Mouse (Mus musculus): ENCODE results near the gene Olfr76. TPM values are rescaled to one million over a fixed set of nuclear protein-coding genes. Genes with fewer than 3 reads are reported as not detected.
A peak's percentile ranks its signal among the peaks of the same experiment; 100 is the strongest.
"Not testable (repeated sequence)": the region's sequence is repeated elsewhere in the genome, so short reads cannot be mapped to it uniquely, and the experiment has no call there.

Olfr76 gene
- not detected in 2 replicates for polyA plus RNA-seq (2015; fragmentation: Nextera tagmentation; extraction: Ambion mirVana)

DNA sequence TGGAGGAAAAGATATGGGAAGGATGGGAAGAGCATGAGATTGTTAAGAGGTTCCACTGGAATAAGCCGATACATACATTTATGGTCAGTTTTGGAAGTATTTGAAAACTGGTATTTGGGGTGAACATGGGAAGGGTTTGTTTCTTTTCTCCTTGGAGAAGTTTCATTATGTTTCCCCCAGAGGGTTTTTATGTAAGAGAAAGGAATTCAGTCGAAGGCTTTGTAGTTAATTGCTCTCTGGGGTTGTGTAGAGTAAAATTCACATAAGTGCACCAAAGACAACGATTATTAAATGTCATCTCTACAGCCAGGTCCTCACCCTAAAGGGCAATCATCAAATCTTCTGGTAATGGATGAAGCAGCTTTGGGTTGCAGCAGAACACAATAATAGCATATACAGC lies at the start of gene Olfr76:
Gene Olfr76, minus strand, starts transcription at position 101 of the 400 bp plus-strand sequence.
- Histone ChIP-seq H3K36me3 (ENCODE audit: control insufficient read depth, insufficient read depth, low read length) (no peaks in the 10 kb centered on the region), H3K4me2 (replicated peaks; ENCODE audit: low read depth) (no peak within 1 kb of the TSS), H3K27ac (replicated peaks) (no peak within 1 kb of the TSS), H3K4me3 (ENCODE audit: low read depth, low read length) (no peak within 1 kb of the TSS), H3K9me3 (ENCODE audit: control insufficient read depth, low read length) (no peaks in the 10 kb centered on the region), H3K4me1 (replicated peaks; ENCODE audit: control insufficient read depth, insufficient read depth) (no peaks in the 10 kb centered on the region), H3K27me3 (ENCODE audit: control insufficient read depth, insufficient read depth, low read length) (no peaks in the 10 kb centered on the region), H3K9ac (ENCODE audit: low read length) (no peak within 1 kb of the TSS)
- WGBS, result 74% methylated on average over 3 of the region's 3 CpGs
- ATAC-seq (ENCODE audit: low FRiP score, low TSS enrichment), result no peak
- DNase-seq (ENCODE audit: low spot score), result no peak
- TF ChIP-seq EP300 (optimal IDR thresholded peaks at IDR 0.05) (no peak), CTCF (IDR thresholded peaks at IDR 0.05; ENCODE audit: low read depth) (no peak)

GRCm38 (mm10) chr19:12170062-12170599 lies 47.1 kb upstream of the Olfr76 start, which contains the start of gene Olfr1555-ps1:
Gene Olfr1555-ps1, minus strand, starts transcription at chr19:12170112.
- DNase-seq (ENCODE audit: low spot score); H3K4me2 ChIP-seq (replicated peaks; ENCODE audit: low read depth); H3K4me3 ChIP-seq (ENCODE audit: low read depth, low read length); H3K9ac ChIP-seq (ENCODE audit: low read length); H3K27ac ChIP-seq (replicated peaks); H3K36me3 ChIP-seq (ENCODE audit: control insufficient read depth, insufficient read depth, low read length); H3K27me3 ChIP-seq (ENCODE audit: control insufficient read depth, insufficient read depth, low read length); H3K9me3 ChIP-seq (ENCODE audit: control insufficient read depth, low read length); H3K4me1 ChIP-seq (replicated peaks; ENCODE audit: control insufficient read depth, insufficient read depth): not testable (repeated sequence)
- 9% methylated on average over 1 of the region's 1 CpGs for WGBS
- ATAC-seq (ENCODE audit: low FRiP score, low TSS enrichment), result peak; percentile 45; the same call in 1 of the 2 replicates

DNA sequence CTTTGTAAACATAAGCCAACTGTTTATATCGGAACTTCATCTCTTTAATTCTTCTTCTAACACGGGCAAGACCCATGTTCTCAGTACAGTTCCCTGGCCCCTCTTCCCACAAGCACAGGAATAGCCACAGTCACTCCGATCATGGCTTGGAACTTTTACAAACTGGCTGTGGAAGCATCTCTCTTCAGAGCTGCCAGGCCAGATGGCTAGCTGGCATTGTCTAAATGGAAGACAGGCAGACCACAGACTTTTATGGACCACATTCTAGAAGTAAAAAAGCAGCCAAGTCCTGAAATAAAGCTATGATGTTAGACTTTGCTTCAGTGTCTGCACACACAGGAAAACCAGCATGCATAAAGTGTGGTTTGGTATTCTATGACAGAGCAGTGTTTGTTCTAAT lies 22.4 kb upstream of the Olfr76 start:
- Histone ChIP-seq H3K27ac (replicated peaks) (no peak overlapping the region), H3K9me3 (ENCODE audit: control insufficient read depth, low read length) (no peaks in the 10 kb centered on the region), H3K9ac (ENCODE audit: low read length) (no peak overlapping the region), H3K4me3 (ENCODE audit: low read depth, low read length) (no peak overlapping the region), H3K36me3 (ENCODE audit: control insufficient read depth, insufficient read depth, low read length) (no peaks in the 10 kb centered on the region), H3K4me1 (replicated peaks; ENCODE audit: control insufficient read depth, insufficient read depth) (no peaks in the 10 kb centered on the region), H3K4me2 (replicated peaks; ENCODE audit: low read depth) (no peak overlapping the region), H3K27me3 (ENCODE audit: control insufficient read depth, insufficient read depth, low read length) (no peaks in the 10 kb centered on the region)
- ATAC-seq (ENCODE audit: low FRiP score, low TSS enrichment) (no peak), DNase-seq (ENCODE audit: low spot score) (no peak)
- 63% methylated on average over 3 of the region's 3 CpGs for WGBS
- TF ChIP-seq EP300 (optimal IDR thresholded peaks at IDR 0.05), result no peak
- TF ChIP-seq CTCF (IDR thresholded peaks at IDR 0.05; ENCODE audit: low read depth), result no peak

GRCm38 (mm10) chr19:12143356-12143755 lies 20.4 kb upstream of the Olfr76 start:
- ATAC-seq (ENCODE audit: low FRiP score, low TSS enrichment), result no peak
- 52% methylated on average over 1 of the region's 1 CpGs for WGBS
- no peak for TF ChIP-seq EP300 (optimal IDR thresholded peaks at IDR 0.05)
- no peak for TF ChIP-seq CTCF (IDR thresholded peaks at IDR 0.05; ENCODE audit: low read depth)

DNA sequence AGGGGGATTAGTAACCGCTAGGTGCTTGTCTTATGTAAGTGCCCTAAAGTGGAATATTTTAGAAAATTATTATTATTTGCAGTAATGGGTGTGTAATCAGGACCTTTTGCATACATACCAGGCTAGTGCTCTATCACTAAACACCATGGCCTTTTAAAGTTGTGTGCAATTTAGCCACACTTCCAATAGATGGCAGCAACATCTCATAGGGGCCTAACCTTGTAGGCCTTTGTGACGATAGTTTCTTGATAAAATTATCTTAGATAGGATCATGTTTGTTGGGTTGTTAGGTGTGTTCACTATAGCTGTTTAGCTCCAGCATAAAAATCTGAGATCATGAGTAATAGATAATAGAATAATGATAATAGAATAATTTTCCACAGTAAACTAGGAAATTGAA lies 11.3 kb upstream of the Olfr76 start:
- no peaks in the 10 kb centered on the region for H3K36me3 ChIP-seq (ENCODE audit: control insufficient read depth, insufficient read depth, low read length)
- no peak for DNase-seq (ENCODE audit: low spot score)

More at GRCm38 (mm10) chr19:12143356-12143755, 20.4 kb upstream of the Olfr76 start:
- Histone ChIP-seq H3K36me3 (ENCODE audit: control insufficient read depth, insufficient read depth, low read length) (no peaks in the 10 kb centered on the region), H3K9me3 (ENCODE audit: control insufficient read depth, low read length) (no peaks in the 10 kb centered on the region), H3K4me1 (replicated peaks; ENCODE audit: control insufficient read depth, insufficient read depth) (no peaks in the 10 kb centered on the region), H3K27me3 (ENCODE audit: control insufficient read depth, insufficient read depth, low read length) (no peaks in the 10 kb centered on the region), H3K9ac (ENCODE audit: low read length) (no peak overlapping the region), H3K27ac (replicated peaks) (no peak overlapping the region), H3K4me3 (ENCODE audit: low read depth, low read length) (no peak overlapping the region), H3K4me2 (replicated peaks; ENCODE audit: low read depth) (no peak overlapping the region)
- DNase-seq (ENCODE audit: low spot score), result no peak

GRCm38 (mm10) chr19:12116464-12116863 lies 6.5 kb downstream of the Olfr76 start:
- TF ChIP-seq EP300 (optimal IDR thresholded peaks at IDR 0.05) (no peak), CTCF (IDR thresholded peaks at IDR 0.05; ENCODE audit: low read depth) (no peak)
- 89% methylated on average over 3 of the region's 3 CpGs for WGBS
- Histone ChIP-seq H3K27me3 (ENCODE audit: control insufficient read depth, insufficient read depth, low read length) (no peaks in the 10 kb centered on the region), H3K36me3 (ENCODE audit: control insufficient read depth, insufficient read depth, low read length) (no peaks in the 10 kb centered on the region), H3K4me2 (replicated peaks; ENCODE audit: low read depth) (no peak overlapping the region), H3K27ac (replicated peaks) (no peak overlapping the region), H3K9ac (ENCODE audit: low read length) (no peak overlapping the region), H3K9me3 (ENCODE audit: control insufficient read depth, low read length) (no peaks in the 10 kb centered on the region), H3K4me1 (replicated peaks; ENCODE audit: control insufficient read depth, insufficient read depth) (no peaks in the 10 kb centered on the region), H3K4me3 (ENCODE audit: low read depth, low read length) (no peak overlapping the region)
- no peak for ATAC-seq (ENCODE audit: low FRiP score, low TSS enrichment)
- DNase-seq (ENCODE audit: low spot score), result no peak

More for the DNA sequence above, 11.3 kb upstream of the Olfr76 start:
- peak; percentile 32; the same call in 1 of the 2 replicates for ATAC-seq (ENCODE audit: low FRiP score, low TSS enrichment)
- no peak overlapping the region for H3K4me3 ChIP-seq (ENCODE audit: low read depth, low read length)
- WGBS, result 24% methylated on average over 2 of the region's 2 CpGs
- no peak overlapping the region for H3K4me2 ChIP-seq (replicated peaks; ENCODE audit: low read depth)
- no peaks in the 10 kb centered on the region for H3K9me3 ChIP-seq (ENCODE audit: control insufficient read depth, low read length)
- no peak overlapping the region for H3K27ac ChIP-seq (replicated peaks)
- TF ChIP-seq CTCF (IDR thresholded peaks at IDR 0.05; ENCODE audit: low read depth) (peak; percentile 79), EP300 (optimal IDR thresholded peaks at IDR 0.05) (no peak)
- H3K9ac ChIP-seq (ENCODE audit: low read length), result no peak overlapping the region
- H3K4me1 ChIP-seq (replicated peaks; ENCODE audit: control insufficient read depth, insufficient read depth), result no peaks in the 10 kb centered on the region
- H3K27me3 ChIP-seq (ENCODE audit: control insufficient read depth, insufficient read depth, low read length), result no peaks in the 10 kb centered on the region

All from stomach, postnatal 0 days (tissue).